In the genomic region with DNA sequence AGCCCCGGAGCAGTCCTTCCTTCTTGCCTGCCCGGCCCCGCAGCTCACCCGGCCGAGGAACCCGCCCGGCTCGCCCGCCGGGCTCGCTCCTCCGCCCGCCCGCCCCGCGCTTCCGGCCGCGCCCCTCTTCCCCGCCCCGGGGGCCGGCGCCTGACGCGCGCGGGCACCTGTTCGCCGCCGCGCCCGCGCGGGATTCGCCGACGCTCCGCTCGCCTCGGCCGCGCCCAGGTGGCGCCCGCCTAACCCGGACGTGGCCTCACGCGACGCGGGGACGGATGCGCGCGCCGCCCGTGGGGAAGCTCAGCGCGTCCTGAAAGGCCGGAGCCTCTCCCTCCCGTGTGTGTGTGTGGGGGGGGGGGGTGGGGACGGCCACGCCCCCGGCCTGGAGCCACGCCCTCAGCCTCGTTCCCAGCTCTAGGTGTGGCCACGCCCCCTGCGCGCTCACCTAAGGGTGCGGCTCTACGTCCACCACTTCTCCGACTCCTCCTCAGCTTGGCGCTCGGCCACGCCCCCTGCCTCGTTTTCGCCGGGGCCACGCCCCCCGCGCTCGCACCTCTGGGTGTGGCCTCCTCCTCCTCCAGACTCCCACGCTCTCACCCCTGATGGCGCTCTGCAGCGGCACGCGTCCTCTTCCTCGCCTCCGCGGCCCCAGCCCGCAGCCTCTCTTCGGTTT, we compare ENCODE assay signal across 8 mouse cellular contexts. TPM values are rescaled to one million over a fixed set of nuclear protein-coding genes. Genes with fewer than 3 reads are reported as not detected.
DNase-seq lines count a peak whose midpoint lies in the region; ATAC-seq and TF ChIP-seq lines count a peak whose summit lies in the region.

No protein-coding gene starts in this region.

- H3K4me3 ChIP-seq in hindbrain, postnatal 0 days (ENCODE audit: low read length) = peak overlapping the region; percentile 79
- peak overlapping the region; percentile 67 for H3K4me3 ChIP-seq in left cerebral cortex, adult 2 months

- H3K27ac ChIP-seq in hindbrain, postnatal 0 days = peak overlapping the region; percentile 95
- H3K27ac ChIP-seq in left cerebral cortex, adult 2 months = peak overlapping the region; percentile 92

- no peaks in the 10 kb centered on the region for H3K27me3 ChIP-seq in hindbrain, postnatal 0 days (ENCODE audit: insufficient read depth, low read length)

- H3K9me3 ChIP-seq in hindbrain, postnatal 0 days (ENCODE audit: low read length) = no peaks in the 10 kb centered on the region

- DNase-seq in T-cell, adult 2 months (ENCODE audit: low spot score) = peak; percentile 99
- peak; percentile 100 for DNase-seq in cerebellum, postnatal 25 days
- DNase-seq in frontal cortex, postnatal 25 days (ENCODE audit: low spot score in 2 of 2) = peak; percentile 89 to 94
- DNase-seq in hindbrain, postnatal 0 days (ENCODE audit: low spot score) = peak; percentile 94
- DNase-seq in left cerebral cortex, adult 2 months (ENCODE audit: extremely low spot score in 1 of 2, low spot score in 2 of 2) = peak; percentile 97
- peak; percentile 96 to 97 for DNase-seq in right cerebral cortex, adult 2 months (ENCODE audit: low spot score in 2 of 2)
- DNase-seq in urinary bladder, postnatal 10 days (ENCODE audit: low spot score) = peak; percentile 78

- peak overlapping the region; percentile 77 for H3K9ac ChIP-seq in hindbrain, postnatal 0 days (replicated peaks; ENCODE audit: low read length)

- peaks cover 4% of the 10 kb centered on the region; the same call in 1 of the 2 replicates for H3K4me1 ChIP-seq in hindbrain, postnatal 0 days (ENCODE audit: insufficient read depth, low read length)

- WGBS in hindbrain, postnatal 0 days = 2% methylated on average over 68 of the region's 91 CpGs

- peak overlapping the region; percentile 67 for H3K4me2 ChIP-seq in hindbrain, postnatal 0 days (ENCODE audit: low read depth, low read length)

- intact Hi-C loops in left cerebral cortex, adult 2 months (cut with DNase I) = loop anchor here (2.0 to 5.0 kb wide), 2 partner anchors 176 to 190 kb away; no protein-coding TSS in a partner anchor

- H3K36me3 ChIP-seq in hindbrain, postnatal 0 days (ENCODE audit: insufficient read depth, low read length) = no peaks in the 10 kb centered on the region

- ATAC-seq in hindbrain, postnatal 0 days = peak; percentile 90
- peak; percentile 93 for ATAC-seq in megakaryocyte, adult 5-6 weeks (ENCODE audit: poor library complexity, severe bottlenecking)

- TF ChIP-seq CTCF in hindbrain, postnatal 0 days (IDR thresholded peaks at IDR 0.05; ENCODE audit: low read depth) = no peak
- TF ChIP-seq CTCF in left cerebral cortex, adult 2 months (IDR thresholded peaks at IDR 0.05) = no peak

RNA-seq across cellular contexts. Expression of gene Bicdl1, which starts 0.9 kb away (rescaled TPM):
- 124 and 134 TPM in 2 replicates for total RNA-seq in hindbrain, postnatal 0 days (2014; rRNA removed)
- polyA plus RNA-seq in hindbrain, postnatal 0 days (2015; fragmentation: Nextera tagmentation; extraction: Ambion mirVana) = 28.8 and 31.7 TPM in 2 replicates
- 100 to 1,000 TPM; 164 to 172 TPM for total RNA-seq in left cerebral cortex, adult 2 months (2021)
- 0.73 and 1.3 TPM in 2 replicates for total RNA-seq in megakaryocyte, adult 5-6 weeks (2015)
- 1.1 and 3.8 TPM in 2 replicates for total RNA-seq in megakaryocyte, adult 5-6 weeks (2017)

Comparison
In these comparisons a context has a peak if more than half of its experiments do, and no peak if none do; other contexts are left out.
1. Peak in every context shown above with its lines: DNase-seq, ATAC-seq, H3K4me3 ChIP-seq and H3K27ac ChIP-seq.
2. RNA of gene Bicdl1, which starts 0.9 kb away (total RNA-seq): 164 to 172 TPM in left cerebral cortex, adult 2 months and 124 to 134 TPM in hindbrain, postnatal 0 days; 0.73 to 3.8 TPM in megakaryocyte, adult 5-6 weeks; every median in the first group is over 10 times any median in the second.